Mouse (Mus musculus) liver, embryonic 11.5 days (tissue): ENCODE results near the gene BC035947. TPM values are rescaled to one million over a fixed set of nuclear protein-coding genes. Genes with fewer than 3 reads are reported as not detected.
"Not testable (repeated sequence)": the region's sequence is repeated elsewhere in the genome, so short reads cannot be mapped to it uniquely, and the experiment has no call there.

Source experiments
- ATAC-seq: fragments of 200-750 bp; cut with Nextera tagmentation; replicated peaks from 2 replicates; pipeline ENCODE4 v1.8.0; 2017; ENCODE audit warnings: moderate number of reproducible peaks, mild to moderate bottlenecking, moderate TSS enrichment, moderate library complexity; ENCODE audit not compliant: low FRiP score
- DNase-seq: peaks from one replicate; pipeline ENCODE4 v3.0.0-alpha.2; 2017; ENCODE audit warnings: low spot score
- H3K27ac ChIP-seq: fragments of 300-500 bp; sonication (generic); 2 replicates; pipeline ENCODE4 v1.5.1; 2014; ENCODE audit warnings: mild to moderate bottlenecking, low read depth, low read length, control low read depth
- H3K27me3 ChIP-seq: fragments of 300-500 bp; sonication (generic); replicated peaks from 2 replicates; pipeline ENCODE4 v1.6.1; 2014; ENCODE audit warnings: low read length, mixed read lengths; ENCODE audit not compliant: control insufficient read depth, insufficient read depth
- H3K36me3 ChIP-seq: fragments of 300-500 bp; sonication (generic); 2 replicates; pipeline ENCODE4 v1.6.1; 2014; ENCODE audit warnings: mild to moderate bottlenecking, low read length, moderate library complexity, mixed read lengths; ENCODE audit not compliant: control insufficient read depth, insufficient read depth
- H3K4me1 ChIP-seq: fragments of 300-500 bp; sonication (generic); replicated peaks from 2 replicates; pipeline ENCODE4 v1.6.1; 2014; ENCODE audit warnings: low read length, mixed read lengths; ENCODE audit not compliant: control insufficient read depth, insufficient read depth
- H3K4me2 ChIP-seq: fragments of 300-500 bp; sonication (generic); 2 replicates; pipeline ENCODE4 v1.6.1; 2014; ENCODE audit warnings: mild to moderate bottlenecking, control low read depth, moderate library complexity
- H3K4me3 ChIP-seq: fragments of 300-500 bp; sonication (generic); 2 replicates; pipeline ENCODE4 v1.5.1; 2014; ENCODE audit warnings: low read depth, low read length, control low read depth
- H3K9ac ChIP-seq: fragments of 300-500 bp; sonication (generic); 2 replicates; pipeline ENCODE4 v1.6.1; 2014; ENCODE audit warnings: low read depth, low read length, control low read depth
- H3K9me3 ChIP-seq: fragments of 300-500 bp; sonication (generic); 2 replicates; pipeline ENCODE4 v1.6.1; 2016; ENCODE audit warnings: low read length, inconsistent platforms, mixed read lengths; ENCODE audit not compliant: control insufficient read depth
- WGBS: fragments of 180-500 bp; shearing (Covaris S2); extraction: QIAGEN DNeasy Blood & Tissue Kit; methylation state at CpG from one replicate; pipeline ENCODE4 v1.1.7; 2014; 5-methylcytosine and 5-hydroxymethylcytosine counted together
- polyA plus RNA-seq: library from polyadenylated mRNA; unstranded; fragments of >200 nt; fragmentation: Nextera tagmentation; extraction: Ambion mirVana; gene quantifications from 2 replicates; pipeline ENCODE4 v1.2.1, GENCODE M21; 2014

BC035947 gene
- polyA plus RNA-seq, result not detected in 2 replicates

- Histone ChIP-seq H3K4me2 (peak within 1 kb of the TSS; percentile 52), H3K9ac (no peak within 1 kb of the TSS), H3K27ac (no peak within 1 kb of the TSS), H3K9me3 (no peaks in the 10 kb centered on the region), H3K4me3 (peak within 1 kb of the TSS; percentile 23; the same call in 1 of the 2 replicates), H3K4me1 (no peaks in the 10 kb centered on the region), H3K36me3 (no peaks in the 10 kb centered on the region), H3K27me3 (peaks cover 18% of the 10 kb centered on the region)
- ATAC-seq, result no peak
- 5% methylated on average over 25 of the region's 25 CpGs for WGBS
- DNase-seq, result no peak
Measured at GRCm38 (mm10) chr1:78511621-78512160, at the start of gene BC035947. Gene BC035947 (minus strand): TSS chr1:78512158.

- Histone ChIP-seq H3K9me3 (no peaks in the 10 kb centered on the region), H3K4me1 (no peaks in the 10 kb centered on the region), H3K4me2 (no peak overlapping the region), H3K9ac (no peak overlapping the region), H3K27ac (no peak overlapping the region), H3K4me3 (no peak overlapping the region), H3K36me3 (no peaks in the 10 kb centered on the region), H3K27me3 (no peaks in the 10 kb centered on the region)
- ATAC-seq (no peak), DNase-seq (no peak)
- 65% methylated on average over 8 of the region's 8 CpGs for whole genome bisulfite sequencing
Measured at GRCm38 (mm10) chr1:78554012-78554666, 42.2 kb upstream of the BC035947 start.

GRCm38 (mm10) chr1:78548961-78549360, 37.0 kb upstream of the BC035947 start:
- no peak overlapping the region for H3K27ac ChIP-seq
- H3K4me1 ChIP-seq, result no peaks in the 10 kb centered on the region
- WGBS, result 57% methylated on average over 6 of the region's 6 CpGs
- H3K4me3 ChIP-seq, result no peak overlapping the region
- H3K9me3 ChIP-seq, result no peaks in the 10 kb centered on the region
- DNase-seq (no peak), ATAC-seq (no peak)
- no peaks in the 10 kb centered on the region for H3K36me3 ChIP-seq
- H3K9ac ChIP-seq, result no peak overlapping the region
- no peaks in the 10 kb centered on the region for H3K27me3 ChIP-seq
- H3K4me2 ChIP-seq, result no peak overlapping the region

- H3K9ac ChIP-seq, result no peak overlapping the region
- H3K4me2 ChIP-seq, result no peak overlapping the region
- H3K36me3 ChIP-seq, result no peaks in the 10 kb centered on the region
- H3K27me3 ChIP-seq, result no peaks in the 10 kb centered on the region
- H3K27ac ChIP-seq, result no peak overlapping the region
- DNase-seq (no peak), ATAC-seq (no peak)
- 82% methylated on average over 9 of the region's 9 CpGs for WGBS
- no peaks in the 10 kb centered on the region for H3K9me3 ChIP-seq
- no peaks in the 10 kb centered on the region for H3K4me1 ChIP-seq
- no peak overlapping the region for H3K4me3 ChIP-seq
Measured at GRCm38 (mm10) chr1:78546258-78546657, 34.3 kb upstream of the BC035947 start.

GRCm38 (mm10) chr1:78543631-78544030, 31.7 kb upstream of the BC035947 start:
- ATAC-seq, DNase-seq, H3K27me3 ChIP-seq, H3K4me2 ChIP-seq, H3K4me1 ChIP-seq, H3K27ac ChIP-seq, H3K9ac ChIP-seq, H3K4me3 ChIP-seq, H3K9me3 ChIP-seq, H3K36me3 ChIP-seq: not testable (repeated sequence)
- WGBS, result 89% methylated on average over 1 of the region's 1 CpGs

- no peak for ATAC-seq
- no peaks in the 10 kb centered on the region for H3K36me3 ChIP-seq
- WGBS, result 70% methylated on average over 6 of the region's 6 CpGs
- no peak for DNase-seq
- H3K9ac ChIP-seq, result no peak overlapping the region
- no peaks in the 10 kb centered on the region for H3K9me3 ChIP-seq
- H3K4me2 ChIP-seq, result no peak overlapping the region
- no peak overlapping the region for H3K4me3 ChIP-seq
- H3K4me1 ChIP-seq, result 0 out of 2 replicates have a peak, but pooled peaks cover 2% of the 10 kb centered on the region
- no peaks in the 10 kb centered on the region for H3K27me3 ChIP-seq
- no peak overlapping the region for H3K27ac ChIP-seq
Measured at GRCm38 (mm10) chr1:78539166-78539565, 27.2 kb upstream of the BC035947 start.

GRCm38 (mm10) chr1:78538396-78538795, 26.4 kb upstream of the BC035947 start:
- Histone ChIP-seq H3K9ac (no peak overlapping the region), H3K4me1 (0 out of 2 replicates have a peak, but pooled peaks cover 2% of the 10 kb centered on the region), H3K9me3 (no peaks in the 10 kb centered on the region), H3K4me2 (no peak overlapping the region), H3K4me3 (no peak overlapping the region), H3K36me3 (no peaks in the 10 kb centered on the region), H3K27ac (no peak overlapping the region), H3K27me3 (no peaks in the 10 kb centered on the region)
- 72% methylated on average over 5 of the region's 5 CpGs for WGBS
- ATAC-seq (no peak), DNase-seq (no peak)

- Histone ChIP-seq H3K27me3 (no peaks in the 10 kb centered on the region), H3K27ac (no peak overlapping the region), H3K4me3 (peak overlapping the region; percentile 26), H3K4me1 (0 out of 2 replicates have a peak, but pooled peaks cover 2% of the 10 kb centered on the region), H3K9me3 (no peaks in the 10 kb centered on the region), H3K4me2 (peak overlapping the region; percentile 63), H3K9ac (no peak overlapping the region), H3K36me3 (no peaks in the 10 kb centered on the region)
- 23% methylated on average over 16 of the region's 16 CpGs for WGBS
- DNase-seq (peak; percentile 37), ATAC-seq (peak; percentile 78)
Measured at GRCm38 (mm10) chr1:78537494-78538010, 25.6 kb upstream of the BC035947 start.
